Mouse (Mus musculus): ENCODE measurements around the gene Ero1lb.

Gene Ero1lb

GRCm38 (mm10) chr13:12565621-12566390 is at the start of gene Ero1lb:
Ero1lb (plus strand) TSS chr13:12565874.
- DNase-seq (ENCODE audit: extremely low read depth, insufficient read length, low spot score), result peak; percentile 95

- no peak for DNase-seq (ENCODE audit: extremely low read depth, insufficient read length, low spot score)
Observed at GRCm38 (mm10) chr13:12519371-12519770, 46.3 kb upstream of the Ero1lb start.

- no peak for DNase-seq (ENCODE audit: extremely low read depth, insufficient read length, low spot score)
Observed at GRCm38 (mm10) chr13:12519955-12520584, 45.6 kb upstream of the Ero1lb start, which contains the start of gene Edaradd. Edaradd (minus strand) TSS chr13:12520438.

GRCm38 (mm10) chr13:12522346-12522745 is 43.3 kb upstream of the Ero1lb start:
- no peak for DNase-seq (ENCODE audit: extremely low read depth, insufficient read length, low spot score)

GRCm38 (mm10) chr13:12525678-12526077 is 40.0 kb upstream of the Ero1lb start:
- no peak for DNase-seq (ENCODE audit: extremely low read depth, insufficient read length, low spot score)

- no peak for DNase-seq (ENCODE audit: extremely low read depth, insufficient read length, low spot score)
Observed at GRCm38 (mm10) chr13:12534628-12535027, 31.0 kb upstream of the Ero1lb start.

GRCm38 (mm10) chr13:12537971-12538370 is 27.7 kb upstream of the Ero1lb start:
- no peak for DNase-seq (ENCODE audit: extremely low read depth, insufficient read length, low spot score)

- DNase-seq (ENCODE audit: extremely low read depth, insufficient read length, low spot score), result no peak
Observed at GRCm38 (mm10) chr13:12539716-12540115, 26.0 kb upstream of the Ero1lb start.

GRCm38 (mm10) chr13:12540119-12540518 is 25.6 kb upstream of the Ero1lb start:
- no peak for DNase-seq (ENCODE audit: extremely low read depth, insufficient read length, low spot score)

GRCm38 (mm10) chr13:12542006-12542981 is 23.4 kb upstream of the Ero1lb start:
- DNase-seq (ENCODE audit: extremely low read depth, insufficient read length, low spot score), result peak; percentile 28

GRCm38 (mm10) chr13:12543246-12543645 is 22.4 kb upstream of the Ero1lb start:
- no peak for DNase-seq (ENCODE audit: extremely low read depth, insufficient read length, low spot score)

GRCm38 (mm10) chr13:12543880-12544568 is 21.6 kb upstream of the Ero1lb start:
- no peak for DNase-seq (ENCODE audit: extremely low read depth, insufficient read length, low spot score)

GRCm38 (mm10) chr13:12554211-12554610 is 11.5 kb upstream of the Ero1lb start:
- no peak for DNase-seq (ENCODE audit: extremely low read depth, insufficient read length, low spot score)

- no peak for DNase-seq (ENCODE audit: extremely low read depth, insufficient read length, low spot score)
Observed at GRCm38 (mm10) chr13:12559044-12559443, 6.6 kb upstream of the Ero1lb start.

GRCm38 (mm10) chr13:12559462-12560120 is 6.1 kb upstream of the Ero1lb start:
- DNase-seq (ENCODE audit: extremely low read depth, insufficient read length, low spot score), result no peak

GRCm38 (mm10) chr13:12561729-12562128 is 3.9 kb upstream of the Ero1lb start:
- DNase-seq (ENCODE audit: extremely low read depth, insufficient read length, low spot score), result no peak

GRCm38 (mm10) chr13:12562256-12562655 is 3.4 kb upstream of the Ero1lb start:
- DNase-seq (ENCODE audit: extremely low read depth, insufficient read length, low spot score), result no peak

GRCm38 (mm10) chr13:12567936-12568335 is 2.3 kb downstream of the Ero1lb start:
- DNase-seq (ENCODE audit: extremely low read depth, insufficient read length, low spot score), result no peak

GRCm38 (mm10) chr13:12568597-12569469 is 3.2 kb downstream of the Ero1lb start:
- no peak for DNase-seq (ENCODE audit: extremely low read depth, insufficient read length, low spot score)

All from 3134 (cell line).